Mouse (Mus musculus) spleen, embryonic (tissue): ENCODE measurements around the gene Cfap57.
"Not testable (repeated sequence)": the region's sequence is repeated elsewhere in the genome, so short reads cannot be mapped to it uniquely, and the experiment has no call there.

Experiments used
- CTCF ChIA-PET: fragments of 350-600 bp; sonication (Branson Sonifier 250); formaldehyde crosslinking; loops from one replicate; lab custom pipeline; 2022; lab: Charles Lee

The Cfap57 gene

GRCm38 (mm10) chr4:118564062-118564925, 56.3 kb downstream of the Cfap57 start:
- CTCF ChIA-PET, result no interaction called here

- CTCF ChIA-PET, result no interaction called here
These were observed 67.4 kb downstream of the Cfap57 start for GRCm38 (mm10) chr4:118553039-118553649.

DNA sequence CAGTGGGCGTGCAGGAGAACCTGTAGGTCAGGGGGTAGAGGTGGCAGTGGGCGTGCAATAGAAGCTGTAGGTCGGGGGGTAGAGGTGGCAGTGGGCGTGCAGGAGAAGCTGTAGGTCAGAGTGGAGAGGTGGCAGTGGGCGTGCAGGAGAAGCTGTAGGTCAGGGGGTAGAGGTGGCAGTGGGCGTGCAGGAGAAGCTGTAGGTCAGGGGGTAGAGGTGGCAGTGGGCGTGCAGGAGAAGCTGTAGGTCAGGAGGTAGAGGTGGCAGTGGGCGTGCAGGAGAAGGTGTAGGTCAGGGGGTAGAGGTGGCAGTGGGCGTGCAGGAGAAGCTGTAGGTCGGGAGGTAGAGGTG, 72.5 kb downstream of the Cfap57 start:
- CTCF ChIA-PET, result not testable (repeated sequence)

- CTCF ChIA-PET, result not testable (repeated sequence)
These were observed 73.0 kb downstream of the Cfap57 start for GRCm38 (mm10) chr4:118547424-118548129.

- CTCF ChIA-PET, result no interaction called here
These were observed 76.0 kb downstream of the Cfap57 start for GRCm38 (mm10) chr4:118544441-118545127.

DNA sequence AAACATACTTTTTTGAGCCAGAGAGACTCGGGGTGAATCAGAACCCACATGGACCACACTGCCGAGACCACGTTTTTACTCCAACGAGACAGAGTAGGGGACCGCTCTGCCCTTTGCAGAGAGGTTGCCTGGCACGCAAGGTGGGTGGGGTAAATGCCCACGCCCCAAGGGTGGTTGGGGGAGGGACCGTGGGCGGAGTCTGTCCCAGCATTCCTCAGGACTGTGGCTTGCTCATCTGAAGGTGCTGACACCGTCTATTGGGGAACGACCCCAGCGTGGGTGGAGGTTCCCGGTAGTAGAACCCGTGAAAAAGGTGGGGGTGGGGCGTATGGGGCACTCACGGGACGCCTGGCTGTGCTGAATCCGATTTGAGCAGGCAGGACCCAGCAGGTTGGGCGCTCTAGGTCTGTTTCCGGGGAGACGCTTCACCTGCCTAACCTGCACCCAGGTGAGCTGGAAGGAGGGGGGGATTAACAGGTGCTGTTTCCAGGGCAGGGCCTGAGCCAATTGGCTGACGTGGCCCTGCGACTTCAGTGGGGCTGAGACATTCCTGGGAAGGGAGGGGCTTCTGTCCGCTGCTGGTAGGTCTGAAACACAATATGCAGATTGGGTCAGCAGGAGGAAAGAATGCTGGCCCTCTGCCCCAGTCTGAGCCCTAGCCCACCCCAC, 76.9 kb downstream of the Cfap57 start, which contains the start of gene Tmem125:
Tmem125 (minus strand) TSS at position 453 of the 669 bp plus-strand sequence.
- CTCF ChIA-PET, result no interaction called here

DNA sequence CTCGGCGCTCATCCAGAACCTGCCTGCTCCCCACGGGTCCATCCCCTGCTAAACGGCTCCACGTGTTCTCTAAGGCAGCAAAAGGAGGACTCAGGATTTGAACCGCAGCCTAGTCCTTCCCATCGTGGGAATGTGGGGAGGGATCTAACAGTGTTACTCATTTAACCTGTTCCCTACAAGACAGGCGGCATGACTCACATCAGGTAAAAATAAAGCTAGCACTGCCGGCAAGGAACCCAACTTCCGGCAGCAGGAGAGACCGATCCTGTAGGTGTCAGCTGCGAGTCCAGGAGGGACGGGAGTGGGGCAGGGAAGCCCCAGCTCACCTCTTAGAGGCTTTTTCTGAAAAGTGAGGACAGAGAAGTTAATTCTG, 77.4 kb downstream of the Cfap57 start:
- CTCF ChIA-PET, result no interaction called here

DNA sequence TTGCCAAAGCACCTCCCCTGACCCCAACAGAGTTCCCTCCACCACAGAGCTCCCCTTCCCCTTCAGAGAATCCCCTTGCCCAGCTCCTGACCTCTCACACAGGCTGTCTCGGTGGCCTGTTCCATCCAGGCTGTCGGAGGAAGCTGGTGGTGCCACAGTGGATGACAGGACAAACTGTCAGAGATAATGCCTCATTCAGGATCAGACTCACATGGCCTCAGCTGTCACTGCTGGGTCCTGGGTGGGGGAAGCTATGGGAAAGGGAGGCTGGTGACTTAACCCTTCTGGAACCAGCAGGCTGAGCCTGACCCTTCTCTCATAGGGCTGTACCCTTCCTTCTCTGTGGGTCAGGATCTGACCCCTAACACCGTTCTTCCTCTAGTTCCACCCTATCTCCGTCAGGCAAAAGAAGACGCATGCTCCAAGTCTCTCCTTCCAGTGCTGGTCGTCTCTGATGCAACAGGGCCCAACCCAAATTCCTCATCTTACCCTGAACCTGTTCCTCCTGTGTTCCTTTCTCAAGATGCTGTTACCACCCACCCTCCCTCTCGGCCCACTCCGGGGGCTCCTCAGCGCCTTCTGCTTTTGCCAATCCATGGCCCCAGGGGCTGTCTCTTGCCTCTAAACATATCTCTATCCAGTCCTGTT, 77.9 kb downstream of the Cfap57 start:
- CTCF ChIA-PET, result no interaction called here

- CTCF ChIA-PET, result no interaction called here
These were observed 80.7 kb downstream of the Cfap57 start for GRCm38 (mm10) chr4:118539904-118540303.

GRCm38 (mm10) chr4:118537801-118538200, 82.8 kb downstream of the Cfap57 start:
- CTCF ChIA-PET, result no interaction called here

DNA sequence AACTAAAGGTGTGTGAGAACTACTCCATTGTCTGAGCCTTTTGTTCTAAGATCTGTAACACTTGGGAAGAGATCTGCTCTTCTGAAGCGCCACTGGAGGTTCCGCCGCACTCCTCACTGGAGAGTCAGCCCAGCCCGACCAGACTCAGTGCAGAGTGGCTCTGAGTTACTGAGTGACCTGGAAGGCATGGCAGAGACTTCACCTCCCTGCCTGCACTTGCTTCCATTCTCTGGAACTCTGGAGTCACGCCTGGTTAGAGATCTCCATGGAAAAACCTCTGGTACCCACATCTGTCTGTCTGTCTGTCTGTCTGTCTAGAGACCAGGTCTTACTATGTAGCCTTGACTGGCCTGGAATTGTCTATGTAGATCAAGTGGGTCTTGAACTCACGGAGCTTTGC, 85.0 kb downstream of the Cfap57 start:
- CTCF ChIA-PET, result no interaction called here

DNA sequence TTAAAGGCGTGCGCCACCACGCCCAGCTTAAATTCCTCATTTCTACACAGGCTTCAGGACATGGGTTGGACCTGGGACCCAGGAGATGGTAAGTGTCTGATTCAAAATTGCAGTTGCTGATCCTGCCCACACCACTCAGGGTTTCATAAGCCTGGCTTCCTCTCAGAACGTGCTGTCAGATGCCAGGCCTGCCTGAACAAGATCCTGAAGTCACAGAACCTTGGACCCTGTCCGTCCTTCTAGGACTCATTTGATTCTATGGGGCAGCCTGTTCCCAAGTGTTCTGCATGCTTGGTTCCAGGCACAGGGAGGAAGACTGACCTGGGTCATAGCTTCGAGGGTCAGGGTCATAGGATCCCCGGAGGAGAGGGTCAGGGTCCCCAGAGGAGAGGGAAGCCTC, 87.0 kb downstream of the Cfap57 start:
- CTCF ChIA-PET, result no interaction called here

- CTCF ChIA-PET, result interaction anchor here (0.7 kb wide), 1 partner anchor 1607 kb away, joined by 6 read pairs; no protein-coding TSS in a partner anchor
These were observed 87.4 kb downstream of the Cfap57 start for GRCm38 (mm10) chr4:118533156-118533555.

- CTCF ChIA-PET, result interaction anchor here (0.7 kb wide), 1 partner anchor 1608 kb away, joined by 6 read pairs; no protein-coding TSS in a partner anchor
These were observed 87.9 kb downstream of the Cfap57 start for GRCm38 (mm10) chr4:118532663-118533062.

DNA sequence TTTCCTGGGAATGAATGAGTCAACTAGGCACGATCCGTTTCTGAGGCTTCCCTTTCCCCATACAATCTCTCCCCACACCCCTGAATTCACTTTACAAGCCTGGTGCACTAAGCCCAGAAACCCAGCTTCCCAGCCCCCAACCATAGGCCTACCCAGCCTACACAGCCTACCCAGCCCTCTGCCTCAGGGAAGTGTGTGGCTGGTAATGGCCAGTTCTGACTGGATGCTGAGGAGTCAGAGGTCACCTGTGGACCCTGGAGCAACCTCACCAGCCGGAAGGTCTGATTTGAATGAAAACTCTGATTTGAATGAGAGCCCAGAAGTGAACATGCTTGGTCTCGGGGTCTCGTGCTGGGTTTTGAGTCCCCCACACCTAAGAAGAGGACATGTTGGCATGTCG, 92.9 kb downstream of the Cfap57 start:
- CTCF ChIA-PET, result no interaction called here

GRCm38 (mm10) chr4:118527335-118527681, 93.3 kb downstream of the Cfap57 start:
- CTCF ChIA-PET, result no interaction called here

DNA sequence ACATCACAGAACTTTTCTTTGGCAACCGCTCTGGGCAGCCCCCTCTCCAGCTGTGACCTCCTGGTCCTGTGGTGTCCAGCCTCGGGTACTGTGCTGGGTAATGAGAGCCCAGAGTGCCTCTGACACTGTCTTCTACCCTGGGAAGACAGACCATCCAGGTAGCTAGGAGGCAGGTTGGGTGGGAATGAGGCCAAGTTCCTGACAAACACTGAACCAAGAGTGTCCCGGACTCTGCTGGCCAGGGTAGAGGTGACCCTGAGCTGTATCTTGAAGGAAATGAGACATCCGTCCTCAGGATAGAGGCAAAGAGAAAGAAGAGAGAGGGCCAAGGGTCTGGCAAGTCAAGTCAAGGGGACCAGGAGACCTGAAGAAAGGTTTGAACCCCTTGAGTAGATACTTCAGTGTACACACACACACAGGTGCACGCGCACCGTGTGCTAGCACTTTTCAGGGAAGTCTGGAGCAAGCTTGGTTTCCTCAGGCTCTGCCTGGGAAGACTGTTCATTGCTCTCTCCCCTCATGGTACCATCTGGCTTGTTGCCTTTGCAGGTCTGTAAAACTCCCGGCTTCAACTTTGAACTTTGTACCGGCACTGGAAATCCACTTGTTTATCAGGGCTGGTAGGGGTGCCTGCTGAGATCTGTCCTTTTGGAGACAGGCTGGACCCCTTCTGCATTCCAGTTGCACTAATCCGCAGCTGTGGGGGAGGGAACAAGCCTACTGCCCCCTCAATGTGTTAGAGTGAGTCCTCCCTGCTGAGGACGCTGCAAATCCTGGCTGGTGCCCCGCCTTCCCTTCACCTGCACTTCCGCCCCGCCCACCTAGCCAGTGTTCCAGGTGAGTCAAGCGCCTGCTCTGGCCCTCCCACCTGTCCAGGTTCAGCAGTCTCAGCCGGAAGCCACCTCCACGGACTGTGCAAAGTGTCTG, 93.9 kb downstream of the Cfap57 start, which contains the start of gene 2610528J11Rik:
2610528J11Rik (plus strand) TSS at position 592 of the 927 bp plus-strand sequence.
- CTCF ChIA-PET, result no interaction called here

DNA sequence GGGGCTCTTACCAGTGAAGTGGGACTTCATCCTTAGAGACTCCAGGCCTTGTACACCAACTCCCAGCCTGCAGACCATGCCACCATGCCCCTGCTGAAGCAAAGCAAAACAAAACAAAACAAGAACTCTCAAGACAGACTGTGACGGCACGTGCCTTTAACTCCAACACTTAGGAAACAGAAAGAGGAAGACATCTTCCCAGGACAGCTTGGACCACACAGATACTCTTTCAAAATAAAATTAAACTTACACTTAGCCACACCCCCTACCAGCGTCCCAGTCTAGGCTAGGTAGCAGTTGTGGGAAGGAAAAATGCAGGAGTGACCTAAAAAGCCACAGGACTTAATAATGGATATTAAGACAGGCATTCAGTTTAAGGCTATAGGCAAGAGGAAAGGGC, 94.8 kb downstream of the Cfap57 start:
- CTCF ChIA-PET, result no interaction called here

DNA sequence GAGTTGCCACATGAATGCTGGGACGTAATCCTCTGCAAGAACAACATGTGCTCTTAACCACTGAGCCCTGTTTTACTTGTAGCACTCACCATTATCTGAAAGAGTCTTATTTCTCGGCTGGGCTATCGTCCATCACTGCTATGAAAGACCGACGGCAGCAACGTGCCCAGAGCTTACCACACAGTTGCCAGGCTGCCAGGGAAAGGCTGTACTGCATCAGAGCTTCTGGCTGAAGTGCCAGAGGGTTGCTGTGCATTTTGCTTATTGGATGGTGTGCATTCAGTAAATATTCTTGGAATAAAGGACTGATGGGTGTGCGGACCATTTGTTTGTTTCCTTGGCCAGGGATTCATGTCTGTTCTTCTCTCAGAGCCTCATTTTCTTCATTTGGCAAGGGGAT, 96.6 kb downstream of the Cfap57 start:
- CTCF ChIA-PET, result no interaction called here

GRCm38 (mm10) chr4:118522248-118522647, 98.3 kb downstream of the Cfap57 start:
- CTCF ChIA-PET, result no interaction called here
